Comparison of ENCODE assay signal across 9 mouse cellular contexts in genomic region chr4:150076147-150076546, GRCm38 (mm10). TPM values are rescaled to one million over a fixed set of nuclear protein-coding genes. Genes with fewer than 3 reads are reported as not detected.
DNase-seq lines count a peak whose midpoint lies in the region; ATAC-seq and TF ChIP-seq lines count a peak whose summit lies in the region.
"Had no signal": no experiment of that assay in that cellular context is flagged by ENCODE, and none has a peak within 500 bp of the region (broad histone marks: within the 10 kb centered on the region; RNA-seq: fewer than 3 reads in every experiment).

No protein-coding gene starts in this region.

- no peaks in the 10 kb centered on the region for H3K9me3 ChIP-seq in heart, embryonic 10.5 days
- no peaks in the 10 kb centered on the region for H3K9me3 ChIP-seq in MEL (replicated peaks; ENCODE audit: insufficient read depth, low read length)
- no peaks in the 10 kb centered on the region for H3K9me3 ChIP-seq in midbrain, embryonic 15.5 days
- no peaks in the 10 kb centered on the region for H3K9me3 ChIP-seq in hindbrain, embryonic 13.5 days

- intact Hi-C loops in heart, postnatal 14 days (cut with DNase I), result no loop called here

- peak; percentile 30 to 49 for DNase-seq in heart, postnatal 14 days
- DNase-seq in heart, embryonic 10.5 days (ENCODE audit: low spot score), result no peak
- DNase-seq in MEL (ENCODE audit: low read depth, low spot score), result no peak
- peak; percentile 65 for DNase-seq in lung, postnatal 25 days (ENCODE audit: low spot score)

- H3K4me1 ChIP-seq in heart, embryonic 10.5 days, result peaks cover 32% of the 10 kb centered on the region
- H3K4me1 ChIP-seq in MEL (ENCODE audit: control insufficient read depth in 1 of 2, insufficient read depth in 2 of 2, low read length in 2 of 2), result no peaks in the 10 kb centered on the region
- H3K4me1 ChIP-seq in midbrain, embryonic 15.5 days, result no peaks in the 10 kb centered on the region
- no peaks in the 10 kb centered on the region for H3K4me1 ChIP-seq in hindbrain, embryonic 13.5 days (replicated peaks)

- TF ChIP-seq POLR2A in MEL (IDR thresholded peaks at IDR 0.05; ENCODE audit: control insufficient read depth in 1 of 2, insufficient read depth in 1 of 2, low read depth in 1 of 2, low read length in 2 of 2, poor library complexity in 1 of 2), result no peak

- H3K36me3 ChIP-seq in heart, embryonic 10.5 days, result no peaks in the 10 kb centered on the region
- no peaks in the 10 kb centered on the region for H3K36me3 ChIP-seq in MEL (ENCODE audit: control insufficient read depth in 1 of 2, insufficient read depth in 2 of 2, low read length in 2 of 2)
- no peaks in the 10 kb centered on the region for H3K36me3 ChIP-seq in midbrain, embryonic 15.5 days (replicated peaks)
- H3K36me3 ChIP-seq in hindbrain, embryonic 13.5 days, result no peaks in the 10 kb centered on the region

- H3K9ac ChIP-seq in MEL (ENCODE audit: control insufficient read depth, low read depth, low read length, poor library complexity, severe bottlenecking), result no peak overlapping the region
- H3K9ac ChIP-seq in midbrain, embryonic 15.5 days, result no peak overlapping the region
- no peak overlapping the region for H3K9ac ChIP-seq in hindbrain, embryonic 13.5 days

- no peaks in the 10 kb centered on the region for H3K79me2 ChIP-seq in MEL (ENCODE audit: control insufficient read depth, insufficient read depth, low read length, poor library complexity)

- H3K27ac ChIP-seq in heart, embryonic 10.5 days, result no peak overlapping the region
- H3K27ac ChIP-seq in MEL (ENCODE audit: control insufficient read depth, low read depth, low read length), result no peak overlapping the region
- H3K27ac ChIP-seq in midbrain, embryonic 15.5 days, result no peak overlapping the region
- no peak overlapping the region for H3K27ac ChIP-seq in hindbrain, embryonic 13.5 days

- ATAC-seq in common myeloid progenitor, adult 5-6 weeks (replicated peaks; ENCODE audit: low read depth, poor library complexity, severe bottlenecking), result peak; percentile 45; the same call in 1 of the 2 replicates
- ATAC-seq in midbrain, embryonic 15.5 days (replicated peaks), result no peak
- no peak for ATAC-seq in hindbrain, embryonic 13.5 days (ENCODE audit: low FRiP score)

- no peak overlapping the region for H3K4me2 ChIP-seq in midbrain, embryonic 15.5 days
- H3K4me2 ChIP-seq in hindbrain, embryonic 13.5 days, result no peak overlapping the region

- H3K4me3 ChIP-seq in heart, embryonic 10.5 days, result no peak overlapping the region
- H3K4me3 ChIP-seq in MEL (ENCODE audit: control insufficient read depth in 1 of 2, insufficient read depth in 1 of 2, low read depth in 2 of 2, low read length in 2 of 2), result no peak overlapping the region
- H3K4me3 ChIP-seq in midbrain, embryonic 15.5 days, result no peak overlapping the region
- no peak overlapping the region for H3K4me3 ChIP-seq in hindbrain, embryonic 13.5 days
- H3K4me3 ChIP-seq: erythroblast, embryonic 14.5 days; myocyte had no signal

- 30% methylated on average over 18 of the region's 18 CpGs for WGBS in heart, embryonic 10.5 days
- WGBS in midbrain, embryonic 15.5 days, result 40% methylated on average over 18 of the region's 18 CpGs
- WGBS in hindbrain, embryonic 13.5 days, result 48% methylated on average over 18 of the region's 18 CpGs

- TF ChIP-seq RAD21 in MEL (IDR thresholded peaks at IDR 0.05; ENCODE audit: low read depth, low read length), result no peak

- H3K27me3 ChIP-seq in heart, embryonic 10.5 days (ENCODE audit: insufficient read depth, poor library complexity, severe bottlenecking), result no peaks in the 10 kb centered on the region; the same call in 1 of the 2 replicates
- H3K27me3 ChIP-seq in MEL (ENCODE audit: control insufficient read depth in 1 of 2, insufficient read depth in 2 of 2, low read length in 2 of 2), result no peaks in the 10 kb centered on the region; a peak in 2 of 4 replicates
- H3K27me3 ChIP-seq in midbrain, embryonic 15.5 days (replicated peaks), result no peaks in the 10 kb centered on the region
- no peaks in the 10 kb centered on the region for H3K27me3 ChIP-seq in hindbrain, embryonic 13.5 days

- TF ChIP-seq CTCF in MEL (IDR thresholded peaks at IDR 0.05 in 2 of 3, conservative IDR thresholded peaks at IDR 0.05 in 1 of 3; ENCODE audit: control insufficient read depth in 1 of 3, insufficient read depth in 1 of 3, low read depth in 2 of 3, low read length in 3 of 3, poor library complexity in 1 of 3, severe bottlenecking in 1 of 3), result no peak

- no peak for TF ChIP-seq EP300 in MEL (IDR thresholded peaks at IDR 0.05; ENCODE audit: low read depth in 1 of 2, low read length in 2 of 2)

TF ChIP-seq in MEL, 35 proteins besides CTCF, POLR2A, EP300 and RAD21:
- TF ChIP-seq TBP (IDR thresholded peaks at IDR 0.05; ENCODE audit: low read depth, low read length) (0 out of 2 replicates have a peak, but pooled peaks have one; percentile 17), E2F4 (IDR thresholded peaks at IDR 0.05; ENCODE audit: borderline replicate concordance, low read depth, low read length) (no peak)

RNA-seq across cellular contexts. Expression of gene Gpr157, which starts 11.0 kb away (rescaled TPM):
- total RNA-seq in heart, postnatal 14 days (2021), result 10 to 100 TPM; 29.5 to 33.7 TPM
- 0.85 and 2.0 TPM in 2 replicates for polyA plus RNA-seq in heart, embryonic 10.5 days (2016; fragmentation: Nextera tagmentation; extraction: Ambion mirVana)
- total RNA-seq in MEL (2012; rRNA removed), result 0.19 and 0.20 TPM in 2 replicates
- polyA plus RNA-seq in MEL (2012; ENCODE audit: insufficient read depth in 1 of 2, insufficient read length in 2 of 2, low read depth in 1 of 2, low replicate concordance in 2 of 2, missing spikeins in 1 of 2), result under 1 TPM in 1 of 2 experiments, not detected in 1; 0.88 TPM
- total RNA-seq in common myeloid progenitor, adult 5-6 weeks (2017), result 1.7 and 2.0 TPM in 2 replicates
- 0.32 and 0.55 TPM in 2 replicates for polyA plus RNA-seq in midbrain, embryonic 15.5 days (2015; fragmentation: Nextera tagmentation; extraction: Ambion mirVana)
- 0.29 and 0.43 TPM in 2 replicates for polyA plus RNA-seq in hindbrain, embryonic 13.5 days (2015; fragmentation: Nextera tagmentation; extraction: Ambion mirVana)

RNA-seq across cellular contexts. Expression of gene Slc2a5, which starts 42.9 kb away (rescaled TPM):
- under 1 TPM in 1 of 2 experiments, not detected in 1; 0.17 TPM for total RNA-seq in heart, postnatal 14 days (2021)
- 1.2 and 1.3 TPM in 2 replicates for polyA plus RNA-seq in heart, embryonic 10.5 days (2016; fragmentation: Nextera tagmentation; extraction: Ambion mirVana)
- total RNA-seq in MEL (2012; rRNA removed), result 0.58 and 0.65 TPM in 2 replicates
- polyA plus RNA-seq in MEL (2012; ENCODE audit: insufficient read depth in 1 of 2, insufficient read length in 2 of 2, low read depth in 1 of 2, low replicate concordance in 2 of 2, missing spikeins in 1 of 2), result 1 to 10 TPM in 1 of 2 experiments, not detected in 1; 4.9 TPM
- not detected in 2 replicates for total RNA-seq in common myeloid progenitor, adult 5-6 weeks (2017)
- 1.6 and 2.9 TPM in 2 replicates for polyA plus RNA-seq in midbrain, embryonic 15.5 days (2015; fragmentation: Nextera tagmentation; extraction: Ambion mirVana)
- polyA plus RNA-seq in hindbrain, embryonic 13.5 days (2015; fragmentation: Nextera tagmentation; extraction: Ambion mirVana), result 1.8 and 2.7 TPM in 2 replicates
- polyA plus RNA-seq: erythroblast, embryonic 14.5 days had no signal

Comparison
In these comparisons a context has a peak if more than half of its experiments do, and no peak if none do; other contexts are left out.
1. DNase-seq: peak in heart, postnatal 14 days (2 of 2) and lung, postnatal 25 days (single experiment); none in heart, embryonic 10.5 days (single experiment) and MEL (single experiment).